Mouse (Mus musculus): Measurements from ENCODE around the gene Actl7a. TPM values are rescaled to one million over a fixed set of nuclear protein-coding genes. Genes with fewer than 3 reads are reported as not detected.

The Actl7a gene
- total RNA-seq, 4 experiments from 2014 or later: not detected

DNA sequence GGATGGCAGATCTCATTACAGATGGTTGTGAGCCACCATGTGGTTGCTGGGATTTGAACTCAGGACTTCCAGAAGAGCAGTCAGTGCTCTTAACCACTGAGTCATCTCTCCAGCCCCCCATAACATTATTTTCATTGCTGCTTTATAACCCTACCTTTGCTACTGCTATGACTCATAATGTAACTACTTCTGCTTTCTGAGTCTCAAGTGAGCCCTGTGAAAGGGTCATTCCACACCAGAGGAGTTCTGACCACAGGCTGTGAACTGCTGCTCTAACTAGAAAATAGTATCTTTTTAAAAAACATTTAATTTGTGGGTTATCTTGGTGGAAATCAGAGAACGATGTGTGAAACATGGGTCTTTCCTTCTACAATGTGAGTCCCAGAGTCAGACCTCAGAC is 14.5 kb downstream of the Actl7a start:
- no peak for DNase-seq (ENCODE audit: low spot score in 2 of 2)

GRCm38 (mm10) chr4:56767861-56768284 is 24.7 kb downstream of the Actl7a start:
- DNase-seq (ENCODE audit: low spot score in 2 of 2): no peak

DNA sequence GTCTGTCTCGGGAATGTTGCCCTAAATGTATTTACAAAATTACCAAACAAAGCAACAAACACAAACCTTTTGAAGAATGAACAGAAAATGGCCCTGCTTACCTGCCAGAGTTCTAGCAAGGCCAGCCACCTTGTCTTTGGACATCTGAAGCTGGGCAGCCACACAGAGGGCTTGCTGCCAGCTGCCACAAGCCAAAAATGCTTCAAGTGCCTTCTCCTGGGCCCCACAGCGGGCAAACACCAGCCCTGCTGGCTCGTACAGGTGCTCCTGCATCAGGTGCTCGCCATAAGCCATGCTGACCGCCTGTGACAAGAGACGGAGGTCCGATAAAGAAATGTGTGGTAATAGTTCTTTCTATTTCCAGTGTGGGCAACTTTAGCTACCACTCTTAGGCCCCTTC is 25.7 kb downstream of the Actl7a start:
- no peak for DNase-seq (ENCODE audit: low spot score in 2 of 2)

- DNase-seq (ENCODE audit: low spot score in 2 of 2): no peak
These were observed 27.9 kb downstream of the Actl7a start for GRCm38 (mm10) chr4:56771065-56771464.

- DNase-seq (ENCODE audit: low spot score in 2 of 2): no peak
These were observed 48.2 kb downstream of the Actl7a start for GRCm38 (mm10) chr4:56791373-56791772.

Other genes with a start within 250 kb of the Actl7a start
- not detected for gene Gm26657, start 3.3 kb upstream of the Actl7a start, total RNA-seq (2022)
- gene Actl7b, start 2.0 kb upstream of the Actl7a start, total RNA-seq (2022): under 1 TPM in 2 of 4 experiments, not detected in 2; 0.39 to 0.43 TPM
- 10 to 100 TPM; 57.1 to 81.6 (median 66.7) TPM for gene Elp1, start 58.9 kb downstream of the Actl7a start, total RNA-seq (2022)
- gene Fam206a, start 58.9 kb downstream of the Actl7a start, total RNA-seq (2022): 10 to 100 TPM; 12.6 to 20.5 (median 17.6) TPM
- gene Ctnnal1, start 121.8 kb downstream of the Actl7a start, total RNA-seq (2022): 10 to 100 TPM; 13.8 to 20.9 (median 16.8) TPM
- 10 to 100 TPM; 30.9 to 42.1 (median 33.8) TPM for gene Tmem245, start 204.0 kb downstream of the Actl7a start, total RNA-seq (2022)
- gene Frrs1l, start 247.0 kb downstream of the Actl7a start, total RNA-seq (2022): 100 to 1,000 TPM; 179 to 224 (median 205) TPM